Mouse (Mus musculus) c-Kit-positive CD71-positive TER-119-positive erythroid progenitor cells, embryonic 14.5 days (primary cell): ENCODE measurements at regions not wholly inside any gene's neighbourhood (a gene's known extent, or its start where the extent isn't known, plus 50 kb on each side); places are given as distances from the start of the nearest gene placed in this dataset.
"Not testable (repeated sequence)": the region's sequence is repeated elsewhere in the genome, so short reads cannot be mapped to it uniquely, and the experiment has no call there.

ENCODE experiments used
- DNase-seq: peaks from one replicate; pipeline ENCODE4 v3.0.0-alpha.2; 2013; ENCODE audit warnings: low spot score

GRCm38 (mm10) chr6:99938949-99939348 lies 212.8 kb upstream of the Prok2 start:
- DNase-seq: no peak

GRCm38 (mm10) chr6:99936716-99937115 lies 210.5 kb upstream of the Prok2 start:
- DNase-seq: no peak

- no peak for DNase-seq
These were observed 209.2 kb upstream of the Prok2 start for GRCm38 (mm10) chr6:99935373-99935772.

GRCm38 (mm10) chr6:99934394-99934793 lies 208.2 kb upstream of the Prok2 start:
- no peak for DNase-seq

- DNase-seq: peak; percentile 3
These were observed 207.2 kb upstream of the Prok2 start for GRCm38 (mm10) chr6:99933404-99933803.

- DNase-seq: no peak
These were observed 206.7 kb upstream of the Prok2 start for GRCm38 (mm10) chr6:99932923-99933322.

GRCm38 (mm10) chr6:99932405-99932804 lies 206.2 kb upstream of the Prok2 start:
- DNase-seq: no peak

GRCm38 (mm10) chr6:99931588-99931987 lies 205.4 kb upstream of the Prok2 start:
- no peak for DNase-seq

- no peak for DNase-seq
These were observed 204.1 kb upstream of the Prok2 start for GRCm38 (mm10) chr6:99930316-99930715.

GRCm38 (mm10) chr6:99927933-99928555 lies 201.9 kb upstream of the Prok2 start:
- no peak for DNase-seq

GRCm38 (mm10) chr6:99924181-99924580 lies 198.0 kb upstream of the Prok2 start:
- no peak for DNase-seq

GRCm38 (mm10) chr6:99921966-99922365 lies 195.8 kb upstream of the Prok2 start:
- no peak for DNase-seq

GRCm38 (mm10) chr6:99919816-99920562 lies 193.8 kb upstream of the Prok2 start:
- no peak for DNase-seq

GRCm38 (mm10) chr6:99918351-99918750 lies 192.2 kb upstream of the Prok2 start:
- no peak for DNase-seq

GRCm38 (mm10) chr6:99909921-99910320 lies 183.7 kb upstream of the Prok2 start:
- no peak for DNase-seq

GRCm38 (mm10) chr6:99909459-99909858 lies 183.3 kb upstream of the Prok2 start:
- no peak for DNase-seq

- DNase-seq: no peak
These were observed 181.9 kb upstream of the Prok2 start for GRCm38 (mm10) chr6:99908066-99908465.

GRCm38 (mm10) chr6:99905194-99905593 lies 179.0 kb upstream of the Prok2 start:
- no peak for DNase-seq

- no peak for DNase-seq
These were observed 178.4 kb upstream of the Prok2 start for GRCm38 (mm10) chr6:99904607-99905006.

- not testable (repeated sequence) for DNase-seq
These were observed 177.9 kb upstream of the Prok2 start for GRCm38 (mm10) chr6:99904044-99904443.

GRCm38 (mm10) chr6:99901564-99901963 lies 175.4 kb upstream of the Prok2 start:
- no peak for DNase-seq

GRCm38 (mm10) chr6:99901146-99901545 lies 175.0 kb upstream of the Prok2 start:
- DNase-seq: no peak

- DNase-seq: no peak
These were observed 173.5 kb upstream of the Prok2 start for GRCm38 (mm10) chr6:99899704-99900103.

GRCm38 (mm10) chr6:99898077-99898476 lies 171.9 kb upstream of the Prok2 start:
- DNase-seq: no peak
